Mouse (Mus musculus): ENCODE data around the gene Otud1. TPM values are rescaled to one million over a fixed set of nuclear protein-coding genes. Genes with fewer than 3 reads are reported as not detected.

Gene Otud1
- polyA plus RNA-seq, 2 experiments = 0.44 to 0.65 TPM

GRCm38 (mm10) chr2:19627920-19628608 is 29.5 kb upstream of the Otud1 start:
- Histone ChIP-seq H3K9me3 (ENCODE audit: control insufficient read depth, low read length) (no peaks in the 10 kb centered on the region), H3K4me3 (ENCODE audit: insufficient read depth in 1 of 2, low read depth in 2 of 2, low read length in 2 of 2) (no peak overlapping the region), H3K27me3 (ENCODE audit: control insufficient read depth, insufficient read depth, low read length) (no peaks in the 10 kb centered on the region), H3K27ac (no peak overlapping the region), H3K9ac (replicated peaks) (no peak overlapping the region), H3K4me2 (ENCODE audit: low read depth) (no peak overlapping the region), H3K36me3 (replicated peaks; ENCODE audit: control insufficient read depth, insufficient read depth, low read depth) (no peaks in the 10 kb centered on the region), H3K4me1 (replicated peaks; ENCODE audit: control insufficient read depth in 2 of 2, insufficient read depth in 2 of 2, low read length in 1 of 2) (no peaks in the 10 kb centered on the region; a peak in 1 of 4 replicates)
- TF ChIP-seq CTCF (IDR thresholded peaks at IDR 0.05; ENCODE audit: low read depth) (no peak), EP300 (IDR thresholded peaks at IDR 0.05; ENCODE audit: low read depth) (no peak)
- 38% methylated on average over 4 of the region's 4 CpGs for WGBS (ENCODE audit: insufficient replicate concordance)
- DNase-seq (ENCODE audit: low read depth in 3 of 3, low spot score in 3 of 3) (peak in 1 of 3 experiments; percentile 6), ATAC-seq (ENCODE audit: insufficient read depth) (no peak)

GRCm38 (mm10) chr2:19630544-19630943 is 27.0 kb upstream of the Otud1 start:
- H3K27ac ChIP-seq = no peak overlapping the region
- TF ChIP-seq EP300 (IDR thresholded peaks at IDR 0.05; ENCODE audit: low read depth) = no peak
- TF ChIP-seq CTCF (IDR thresholded peaks at IDR 0.05; ENCODE audit: low read depth) = no peak
- no peak overlapping the region for H3K9ac ChIP-seq (replicated peaks)
- DNase-seq (ENCODE audit: low read depth in 3 of 3, low spot score in 3 of 3) = no peak
- no peak overlapping the region for H3K4me3 ChIP-seq (ENCODE audit: insufficient read depth in 1 of 2, low read depth in 2 of 2, low read length in 2 of 2)
- H3K4me1 ChIP-seq (replicated peaks; ENCODE audit: control insufficient read depth in 2 of 2, insufficient read depth in 2 of 2, low read length in 1 of 2) = no peaks in the 10 kb centered on the region; a peak in 1 of 4 replicates
- 25% methylated on average over 1 of the region's 1 CpGs for WGBS (ENCODE audit: insufficient replicate concordance)
- no peaks in the 10 kb centered on the region for H3K27me3 ChIP-seq (ENCODE audit: control insufficient read depth, insufficient read depth, low read length)
- H3K9me3 ChIP-seq (ENCODE audit: control insufficient read depth, low read length) = no peaks in the 10 kb centered on the region
- no peak overlapping the region for H3K4me2 ChIP-seq (ENCODE audit: low read depth)
- no peak for ATAC-seq (ENCODE audit: insufficient read depth)
- no peaks in the 10 kb centered on the region for H3K36me3 ChIP-seq (replicated peaks; ENCODE audit: control insufficient read depth, insufficient read depth, low read depth)

- H3K4me2 ChIP-seq (ENCODE audit: low read depth) = no peak overlapping the region
- DNase-seq (ENCODE audit: low read depth in 3 of 3, low spot score in 3 of 3) (no peak), ATAC-seq (ENCODE audit: insufficient read depth) (no peak)
- WGBS (ENCODE audit: insufficient replicate concordance) = 44% methylated on average over 2 of the region's 2 CpGs
- H3K27ac ChIP-seq = no peak overlapping the region
- no peak overlapping the region for H3K9ac ChIP-seq (replicated peaks)
- H3K9me3 ChIP-seq (ENCODE audit: control insufficient read depth, low read length) = no peaks in the 10 kb centered on the region
- no peak overlapping the region for H3K4me3 ChIP-seq (ENCODE audit: insufficient read depth in 1 of 2, low read depth in 2 of 2, low read length in 2 of 2)
- TF ChIP-seq CTCF (IDR thresholded peaks at IDR 0.05; ENCODE audit: low read depth) = no peak
- TF ChIP-seq EP300 (IDR thresholded peaks at IDR 0.05; ENCODE audit: low read depth) = no peak
- no peaks in the 10 kb centered on the region for H3K27me3 ChIP-seq (ENCODE audit: control insufficient read depth, insufficient read depth, low read length)
- no peaks in the 10 kb centered on the region; a peak in 1 of 4 replicates for H3K4me1 ChIP-seq (replicated peaks; ENCODE audit: control insufficient read depth in 2 of 2, insufficient read depth in 2 of 2, low read length in 1 of 2)
- no peaks in the 10 kb centered on the region for H3K36me3 ChIP-seq (replicated peaks; ENCODE audit: control insufficient read depth, insufficient read depth, low read depth)
Measured at GRCm38 (mm10) chr2:19633406-19633920, 24.1 kb upstream of the Otud1 start.

GRCm38 (mm10) chr2:19645182-19645581 is 12.4 kb upstream of the Otud1 start:
- ATAC-seq (ENCODE audit: insufficient read depth) = no peak
- TF ChIP-seq EP300 (IDR thresholded peaks at IDR 0.05; ENCODE audit: low read depth) = no peak
- no peak for TF ChIP-seq CTCF (IDR thresholded peaks at IDR 0.05; ENCODE audit: low read depth)

GRCm38 (mm10) chr2:19646144-19646543 is 11.4 kb upstream of the Otud1 start:
- no peak overlapping the region for H3K4me3 ChIP-seq (ENCODE audit: insufficient read depth in 1 of 2, low read depth in 2 of 2, low read length in 2 of 2)
- H3K9me3 ChIP-seq (ENCODE audit: control insufficient read depth, low read length) = no peaks in the 10 kb centered on the region
- no peaks in the 10 kb centered on the region for H3K4me1 ChIP-seq (replicated peaks; ENCODE audit: control insufficient read depth in 2 of 2, insufficient read depth in 2 of 2, low read length in 1 of 2)
- DNase-seq (ENCODE audit: low read depth in 3 of 3, low spot score in 3 of 3) = no peak
- H3K36me3 ChIP-seq (replicated peaks; ENCODE audit: control insufficient read depth, insufficient read depth, low read depth) = no peaks in the 10 kb centered on the region
- WGBS (ENCODE audit: insufficient replicate concordance) = 40% methylated on average over 4 of the region's 4 CpGs
- H3K27ac ChIP-seq = no peak overlapping the region
- TF ChIP-seq EP300 (IDR thresholded peaks at IDR 0.05; ENCODE audit: low read depth) (no peak), CTCF (IDR thresholded peaks at IDR 0.05; ENCODE audit: low read depth) (no peak)
- H3K9ac ChIP-seq (replicated peaks) = no peak overlapping the region
- no peak for ATAC-seq (ENCODE audit: insufficient read depth)
- H3K4me2 ChIP-seq (ENCODE audit: low read depth) = no peak overlapping the region
- no peaks in the 10 kb centered on the region for H3K27me3 ChIP-seq (ENCODE audit: control insufficient read depth, insufficient read depth, low read length)

More at GRCm38 (mm10) chr2:19645182-19645581, 12.4 kb upstream of the Otud1 start:
- Histone ChIP-seq H3K4me2 (ENCODE audit: low read depth) (no peak overlapping the region), H3K36me3 (replicated peaks; ENCODE audit: control insufficient read depth, insufficient read depth, low read depth) (no peaks in the 10 kb centered on the region), H3K27me3 (ENCODE audit: control insufficient read depth, insufficient read depth, low read length) (no peaks in the 10 kb centered on the region), H3K27ac (no peak overlapping the region), H3K4me3 (ENCODE audit: insufficient read depth in 1 of 2, low read depth in 2 of 2, low read length in 2 of 2) (no peak overlapping the region), H3K9ac (replicated peaks) (no peak overlapping the region), H3K4me1 (replicated peaks; ENCODE audit: control insufficient read depth in 2 of 2, insufficient read depth in 2 of 2, low read length in 1 of 2) (no peaks in the 10 kb centered on the region), H3K9me3 (ENCODE audit: control insufficient read depth, low read length) (no peaks in the 10 kb centered on the region)
- WGBS (ENCODE audit: insufficient replicate concordance) = 52% methylated on average over 2 of the region's 2 CpGs
- DNase-seq (ENCODE audit: low read depth in 3 of 3, low spot score in 3 of 3) = no peak
